Mouse (Mus musculus) induced T-regulatory cell, adult 2 months (primary cell): ENCODE data around the gene Gm45716.

ENCODE experiments used
- DNase-seq: peaks from one replicate; pipeline ENCODE4 v3.0.0-alpha.2; 2012; ENCODE audit warnings: low read depth

Gm45716 gene

GRCm38 (mm10) chr11:90284079-90284478 lies 96.6 kb downstream of the Gm45716 start:
- no peak for DNase-seq

GRCm38 (mm10) chr11:90284623-90285022 lies 97.1 kb downstream of the Gm45716 start:
- no peak for DNase-seq

- no peak for DNase-seq
These were observed 99.2 kb downstream of the Gm45716 start for GRCm38 (mm10) chr11:90286550-90287154.

DNA sequence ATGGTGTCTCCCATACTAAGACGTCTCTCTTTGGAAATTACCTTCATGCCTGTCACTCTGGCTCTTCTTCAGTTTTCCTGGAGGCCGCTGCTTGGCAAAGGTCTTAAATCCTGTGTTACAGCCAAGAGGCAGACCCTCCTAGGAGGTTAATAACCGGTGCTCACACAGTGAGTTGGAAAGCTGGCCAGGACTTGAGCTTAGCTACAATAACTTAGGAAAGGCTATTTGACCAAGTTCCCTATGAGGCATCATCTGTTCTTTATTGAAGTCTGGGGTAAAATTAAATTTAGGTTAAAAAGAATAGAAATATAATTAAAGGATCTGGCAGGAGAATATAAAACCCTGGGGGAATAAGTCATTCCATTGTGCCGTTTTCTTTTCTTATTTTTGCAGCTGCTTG lies 103.7 kb downstream of the Gm45716 start:
- no peak for DNase-seq

DNA sequence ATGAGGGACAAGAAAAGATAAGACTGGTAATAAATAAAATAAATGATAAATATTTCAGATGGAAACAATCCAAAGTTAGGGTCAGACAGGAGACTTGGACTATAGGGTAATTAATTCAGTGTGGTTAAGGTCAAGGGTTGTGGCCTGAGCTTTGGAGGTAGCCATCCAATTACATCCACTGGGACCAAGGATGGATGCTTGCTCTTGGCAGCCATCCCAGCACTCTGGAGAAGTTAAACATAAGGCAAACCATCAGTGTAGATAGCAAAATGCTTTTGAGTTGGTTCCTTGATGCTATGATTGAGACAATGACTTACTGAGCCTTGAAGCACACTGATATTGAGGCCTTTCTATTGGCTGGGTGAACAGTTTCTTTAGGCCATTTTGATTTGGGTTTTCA lies 105.3 kb downstream of the Gm45716 start:
- no peak for DNase-seq

DNA sequence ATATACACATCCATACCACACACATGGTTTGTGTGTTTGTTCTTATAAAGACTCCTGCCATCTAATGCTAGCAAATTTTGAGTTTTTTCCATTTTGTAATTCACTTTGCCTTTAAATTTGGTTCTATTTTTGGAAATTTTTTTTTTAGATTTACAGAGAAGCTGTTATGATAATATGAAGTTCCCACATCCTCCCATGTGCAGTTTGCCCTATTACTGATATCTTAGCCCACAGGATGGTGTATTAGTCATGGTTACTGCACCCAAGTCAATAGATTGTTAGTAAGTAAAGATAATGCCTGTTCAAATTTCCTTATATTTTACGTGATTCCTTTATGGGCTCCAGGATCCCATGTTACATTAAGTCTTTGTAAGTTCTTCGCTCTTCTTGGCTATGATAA lies 107.1 kb downstream of the Gm45716 start:
- DNase-seq, result no peak
